Mouse (Mus musculus) heart, postnatal 10 days (tissue): ENCODE data around the gene Notch1. TPM values are rescaled to one million over a fixed set of nuclear protein-coding genes. Genes with fewer than 3 reads are reported as not detected.

Experiments used
- DNase-seq, 2 experiments: peaks; one replicate each; pipeline ENCODE4 v3.0.0; 2021
- intact Hi-C: fragments of 180-260 bp; cut with DNase I; formaldehyde crosslinking; loops from one replicate; pipeline ENCODE4 v1.15.1; 2025
- total RNA-seq, 2 experiments: library from RNA; stranded (reverse); gene quantifications; 2 replicates each; pipeline ENCODE4 v1.2.3; 2021

Gene Notch1
- total RNA-seq, 2 experiments from 2014 or later: 54.0 to 54.3 TPM

DNA sequence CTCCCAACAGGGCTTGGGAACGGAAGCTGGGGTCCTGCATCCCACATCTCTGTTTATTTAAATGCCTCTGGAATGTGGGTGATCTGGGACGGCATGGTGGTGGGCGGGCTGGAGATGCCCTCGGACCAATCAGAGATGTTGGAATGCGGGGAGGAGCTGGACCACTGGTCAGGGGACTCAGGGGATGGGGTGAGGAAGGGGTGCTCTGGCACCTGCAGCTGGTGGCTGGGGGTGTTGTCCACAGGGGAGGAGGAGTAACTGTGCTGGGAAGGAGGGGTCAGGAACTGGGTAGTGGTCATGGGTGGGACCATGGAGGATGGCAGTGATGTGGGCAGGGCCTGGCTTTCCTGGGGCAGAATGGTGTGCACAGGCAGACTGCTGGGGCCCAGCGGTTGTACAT is 57.0 kb downstream of the Notch1 start:
- DNase-seq: no peak
- intact Hi-C loops: no loop called here

GRCm38 (mm10) chr2:26458402-26459124 is 57.9 kb downstream of the Notch1 start:
- intact Hi-C loops: no loop called here
- peak; percentile 54 to 60 for DNase-seq

DNA sequence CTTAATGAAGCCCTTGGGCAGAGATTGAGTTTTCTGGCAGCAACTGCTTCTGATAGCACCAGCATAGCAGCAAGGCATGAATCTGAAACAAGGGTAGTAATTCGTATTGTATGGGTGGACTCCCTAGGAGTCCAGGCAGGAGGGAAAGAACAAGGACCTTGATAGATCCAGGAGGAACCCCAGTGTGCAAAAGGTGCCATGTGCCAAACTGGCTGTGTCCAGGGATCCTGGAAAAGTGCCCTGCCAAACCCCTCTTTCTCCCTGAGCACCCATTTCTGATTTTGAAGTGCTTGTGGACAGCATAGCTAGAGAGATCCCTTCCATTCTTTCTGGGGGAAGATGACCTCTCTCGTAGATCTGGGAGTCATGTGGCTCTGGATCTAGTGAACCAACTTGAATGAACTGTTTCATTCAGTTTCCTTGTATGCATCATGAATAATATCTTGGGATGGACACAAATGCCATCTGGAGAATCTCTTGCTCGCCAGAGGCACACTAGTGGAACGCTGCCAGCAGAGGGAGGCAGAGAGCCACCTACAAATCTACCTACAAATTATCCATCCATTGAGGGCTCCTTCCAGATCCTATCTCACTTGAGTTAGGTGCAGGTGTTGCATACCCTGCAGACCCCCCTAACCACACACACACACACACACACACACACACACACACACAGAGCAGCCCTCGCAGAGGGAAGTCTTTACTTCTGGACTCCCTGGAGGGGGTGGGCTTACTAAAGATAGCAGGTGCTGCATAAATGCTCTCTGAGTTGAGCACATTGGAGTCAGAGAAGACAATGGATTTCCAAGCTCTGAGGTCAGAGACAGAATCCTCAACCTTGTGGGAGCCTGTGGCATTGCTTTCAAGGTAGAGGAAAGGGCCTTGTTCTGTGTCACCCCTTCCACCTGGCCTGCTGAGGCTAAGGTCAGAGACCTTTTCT is 67.1 kb downstream of the Notch1 start:
- peak; percentile 73 to 83 for DNase-seq
- intact Hi-C loops: loop anchor here (1.0 to 5.0 kb wide), 3 partner anchors 51 to 127 kb away; no protein-coding TSS in a partner anchor

GRCm38 (mm10) chr2:26447451-26447850 is 69.0 kb downstream of the Notch1 start:
- DNase-seq: no peak
- intact Hi-C loops: loop anchor here (5.0 kb wide), 1 partner anchor 125 kb away; no protein-coding TSS in a partner anchor

GRCm38 (mm10) chr2:26446671-26447070 is 69.8 kb downstream of the Notch1 start:
- intact Hi-C loops: loop anchor here (5.0 kb wide), 1 partner anchor 124 kb away; no protein-coding TSS in a partner anchor
- no peak for DNase-seq

- DNase-seq: peak; percentile 96
- intact Hi-C loops: loop anchor here (5.0 kb wide), 1 partner anchor 124 kb away; no protein-coding TSS in a partner anchor
Observed at GRCm38 (mm10) chr2:26445666-26446445, 70.6 kb downstream of the Notch1 start.

GRCm38 (mm10) chr2:26444946-26445665 is 71.4 kb downstream of the Notch1 start, which contains the start of gene Sec16a:
TSS of gene Sec16a (minus strand) at chr2:26445216.
- intact Hi-C loops: loop anchor here (5.0 kb wide), 1 partner anchor 123 kb away; no protein-coding TSS in a partner anchor
- DNase-seq: peak; percentile 100

GRCm38 (mm10) chr2:26444368-26444767 is 72.1 kb downstream of the Notch1 start:
- intact Hi-C loops: no loop called here

DNA sequence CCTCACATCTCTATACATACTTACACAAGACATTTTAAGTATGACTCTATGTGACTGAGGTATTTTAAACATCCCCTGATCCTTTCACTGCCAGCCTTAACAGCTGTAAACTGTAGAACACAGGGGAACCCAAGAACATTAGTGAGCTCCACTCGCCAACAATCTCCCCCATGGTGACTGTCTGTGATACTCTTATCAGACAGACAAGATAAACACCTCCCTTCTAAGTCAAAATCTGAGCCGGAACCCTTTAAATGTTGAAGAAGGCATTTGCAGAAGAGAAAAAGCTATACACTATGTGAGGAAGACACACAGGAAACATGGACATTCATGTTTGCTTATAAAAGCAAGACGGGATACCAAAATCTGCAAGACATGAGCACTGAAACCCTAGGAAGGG is 72.6 kb downstream of the Notch1 start:
- no peak for DNase-seq
- intact Hi-C loops: no loop called here

More at GRCm38 (mm10) chr2:26444368-26444767, 72.1 kb downstream of the Notch1 start:
- peak in 1 of 2 experiments; percentile 31 for DNase-seq

GRCm38 (mm10) chr2:26442843-26443242 is 73.6 kb downstream of the Notch1 start:
- DNase-seq: no peak
- intact Hi-C loops: no loop called here

DNA sequence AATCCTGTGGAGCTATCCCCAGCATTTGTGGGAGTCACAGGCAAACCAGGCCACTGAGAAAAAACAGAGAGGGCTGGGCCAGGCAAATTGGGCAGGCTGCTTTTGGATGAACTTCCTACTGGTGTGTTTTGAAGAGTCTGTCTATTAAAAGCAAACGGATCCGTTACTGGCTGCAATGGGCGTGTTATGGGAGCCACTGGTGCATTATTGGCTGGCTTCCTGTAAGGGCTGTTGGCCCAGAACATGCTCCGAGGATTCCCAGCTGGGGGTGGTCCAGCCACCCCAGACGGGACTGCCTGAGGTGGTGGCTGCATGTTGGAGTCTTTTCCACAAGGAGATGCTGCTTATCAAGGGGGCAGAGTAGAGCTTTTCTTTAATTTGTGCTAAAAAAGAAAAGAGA is 74.8 kb downstream of the Notch1 start:
- DNase-seq: peak; percentile 38 to 57
- intact Hi-C loops: no loop called here

- DNase-seq: no peak
- intact Hi-C loops: no loop called here
Observed at GRCm38 (mm10) chr2:26441261-26441660, 75.2 kb downstream of the Notch1 start.

- DNase-seq: no peak
- intact Hi-C loops: no loop called here
Observed at GRCm38 (mm10) chr2:26439671-26440070, 76.8 kb downstream of the Notch1 start.

DNA sequence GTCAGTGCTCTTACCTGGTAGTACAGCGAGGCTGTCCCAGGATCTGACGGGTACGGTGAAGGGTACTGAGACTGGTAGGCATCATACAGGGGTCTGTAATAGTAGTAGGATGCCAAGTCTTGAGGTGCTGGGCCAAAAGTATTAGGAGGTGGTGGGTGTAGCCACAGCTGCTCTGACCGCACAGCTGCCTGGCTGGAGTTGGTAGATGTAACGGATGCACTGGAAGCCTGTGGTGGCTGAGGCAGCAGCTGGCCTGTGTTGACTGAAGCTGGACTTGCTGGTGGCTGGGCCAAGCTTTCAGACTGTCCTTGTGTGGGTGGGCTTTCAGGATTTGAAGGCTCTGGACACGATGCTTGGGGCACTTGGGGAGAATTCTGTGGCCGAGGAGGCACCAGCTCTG is 78.1 kb downstream of the Notch1 start:
- DNase-seq: no peak
- intact Hi-C loops: no loop called here

DNA sequence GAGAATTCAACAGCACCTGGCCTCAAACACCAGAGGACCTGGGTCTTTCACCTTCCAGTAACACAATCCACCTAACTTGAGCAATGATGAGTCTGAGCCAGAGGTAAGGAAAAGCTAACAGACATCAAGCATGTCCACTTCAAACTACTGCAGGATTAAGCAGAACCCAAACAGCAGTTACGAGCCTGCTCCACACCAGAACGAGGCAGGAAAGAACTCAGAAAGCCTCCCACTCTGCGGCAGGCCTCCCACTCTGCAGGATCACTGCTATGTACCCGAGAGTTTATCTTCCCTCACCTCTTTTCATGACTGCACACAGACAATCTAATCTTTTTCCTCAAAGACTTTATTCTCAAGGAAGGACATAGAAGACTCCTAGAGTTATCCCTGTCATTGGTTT is 79.2 kb downstream of the Notch1 start:
- no peak for DNase-seq
- intact Hi-C loops: no loop called here

DNA sequence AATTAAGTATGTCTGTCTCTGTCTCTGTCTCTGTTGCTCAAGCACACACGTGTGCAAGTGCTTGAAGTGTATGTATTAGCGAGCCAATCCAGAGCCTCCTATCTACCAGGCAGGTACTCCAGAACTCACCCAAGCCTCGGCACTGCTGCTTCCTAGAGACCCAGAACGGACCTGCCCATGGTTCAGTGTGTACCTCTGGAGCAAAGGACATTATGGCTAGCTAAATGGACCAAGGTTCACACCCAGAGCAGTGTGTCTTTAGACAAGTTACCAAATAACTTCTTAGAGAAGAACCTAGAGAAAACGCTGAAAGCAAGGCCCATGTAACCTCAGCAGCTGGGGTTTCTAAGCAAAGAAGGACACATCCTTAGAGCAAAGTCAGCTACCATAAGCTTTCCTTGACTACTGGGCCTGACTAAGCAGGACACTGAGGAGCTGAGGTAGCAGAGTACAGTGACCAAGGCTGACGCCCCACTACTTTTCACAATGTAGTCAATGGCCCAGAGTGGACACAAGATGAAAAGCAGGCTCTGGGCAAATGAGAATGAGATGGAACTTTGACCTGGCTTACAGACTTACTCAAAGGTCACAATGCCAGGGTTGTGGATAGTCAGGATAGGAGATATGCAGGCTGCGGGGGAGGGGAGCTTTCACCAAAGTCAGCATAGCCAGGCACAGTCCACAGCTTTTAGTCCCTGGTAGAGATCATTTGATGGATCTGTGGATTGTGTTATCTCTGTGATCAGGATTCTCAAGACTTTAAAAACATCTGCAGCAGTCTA is 81.5 kb downstream of the Notch1 start:
- DNase-seq: no peak
- intact Hi-C loops: no loop called here

GRCm38 (mm10) chr2:26429851-26430250 is 86.6 kb downstream of the Notch1 start:
- DNase-seq: no peak
- intact Hi-C loops: no loop called here

DNA sequence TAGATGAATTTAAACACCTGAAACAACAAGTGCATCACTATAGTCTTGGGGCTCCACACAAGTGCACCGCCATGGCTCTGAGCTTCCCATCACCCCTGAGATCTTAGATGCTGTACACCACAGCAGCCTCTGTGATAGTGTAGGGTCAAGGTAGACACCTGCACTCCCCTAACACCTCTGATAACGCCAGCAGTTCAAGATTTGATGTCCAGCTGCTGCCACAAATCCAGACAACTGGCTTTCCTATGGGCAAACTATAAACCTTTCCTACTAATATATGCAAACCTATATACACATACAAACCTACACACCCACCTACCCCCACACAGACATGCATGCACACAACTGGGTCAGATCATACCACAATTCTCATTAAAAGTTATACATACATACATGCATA is 91.9 kb downstream of the Notch1 start:
- intact Hi-C loops: no loop called here
- DNase-seq: no peak

DNA sequence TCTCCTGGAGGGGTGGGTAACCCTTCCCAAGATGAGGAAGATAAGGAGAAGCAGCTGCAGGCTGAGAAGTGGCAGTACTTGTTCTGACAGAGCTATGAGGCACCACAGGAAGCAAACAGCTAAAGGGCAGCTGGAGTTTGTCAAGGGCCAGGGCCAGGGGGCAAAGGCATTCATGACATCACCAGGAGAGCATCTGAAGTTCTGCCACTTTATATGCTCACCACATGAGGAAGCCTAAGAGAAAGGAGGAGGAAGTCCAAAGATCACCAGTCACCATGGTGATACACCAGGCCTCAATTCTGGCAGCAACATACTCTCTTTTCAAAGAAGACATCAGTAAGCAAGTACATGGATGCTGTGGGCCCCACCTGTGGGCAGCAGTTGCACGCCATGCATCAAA is 93.4 kb downstream of the Notch1 start:
- DNase-seq: no peak
- intact Hi-C loops: no loop called here
